Mouse (Mus musculus): ENCODE measurements around the gene Tmem178b. TPM values are rescaled to one million over a fixed set of nuclear protein-coding genes. Genes with fewer than 3 reads are reported as not detected.

Gene Tmem178b
- polyA plus RNA-seq, 1 experiment from 2014 or later, result not detected

- H3K4me2 ChIP-seq (ENCODE audit: low read length), result no peak overlapping the region
- H3K4me3 ChIP-seq (ENCODE audit: control insufficient read depth in 1 of 2, insufficient read depth in 1 of 2, low read depth in 1 of 2, low read length in 2 of 2), result no peak overlapping the region
- H3K9me3 ChIP-seq (ENCODE audit: control insufficient read depth, low read length), result no peaks in the 10 kb centered on the region
- no peak overlapping the region for H3K27ac ChIP-seq (replicated peaks in 1 of 2; ENCODE audit: control insufficient read depth in 1 of 2, insufficient read depth in 1 of 2, low read depth in 2 of 2, low read length in 2 of 2)
- H3K27me3 ChIP-seq (ENCODE audit: control insufficient read depth, insufficient read depth, low read length), result no peaks in the 10 kb centered on the region
- H3K4me1 ChIP-seq (ENCODE audit: control insufficient read depth in 2 of 2, insufficient read depth in 2 of 2, low read length in 2 of 2), result peaks cover 0 to 5% of the 10 kb centered on the region in 2 experiments; a peak in 1 of 4 replicates
- WGBS, result 79% methylated on average over 4 of the region's 4 CpGs
- H3K9ac ChIP-seq (ENCODE audit: low read length), result no peak overlapping the region
- H3K36me3 ChIP-seq (ENCODE audit: control insufficient read depth, insufficient read depth, low read length), result no peaks in the 10 kb centered on the region
- ATAC-seq (ENCODE audit: insufficient number of reproducible peaks, insufficient read depth, low FRiP score, low read depth), result no peak
Observed at GRCm38 (mm10) chr6:40101785-40102184, 228.7 kb downstream of the Tmem178b start.

- Histone ChIP-seq H3K9ac (ENCODE audit: low read length) (no peak overlapping the region), H3K9me3 (ENCODE audit: control insufficient read depth, low read length) (no peaks in the 10 kb centered on the region), H3K4me3 (ENCODE audit: control insufficient read depth in 1 of 2, insufficient read depth in 1 of 2, low read depth in 1 of 2, low read length in 2 of 2) (no peak overlapping the region), H3K36me3 (ENCODE audit: control insufficient read depth, insufficient read depth, low read length) (no peaks in the 10 kb centered on the region), H3K4me2 (ENCODE audit: low read length) (no peak overlapping the region), H3K4me1 (ENCODE audit: control insufficient read depth in 2 of 2, insufficient read depth in 2 of 2, low read length in 2 of 2) (peaks cover 0 to 5% of the 10 kb centered on the region in 2 experiments; a peak in 1 of 4 replicates), H3K27me3 (ENCODE audit: control insufficient read depth, insufficient read depth, low read length) (no peaks in the 10 kb centered on the region), H3K27ac (replicated peaks in 1 of 2; ENCODE audit: control insufficient read depth in 1 of 2, insufficient read depth in 1 of 2, low read depth in 2 of 2, low read length in 2 of 2) (no peak overlapping the region)
- 47% methylated on average over 4 of the region's 4 CpGs for WGBS
- no peak for ATAC-seq (ENCODE audit: insufficient number of reproducible peaks, insufficient read depth, low FRiP score, low read depth)
Observed at GRCm38 (mm10) chr6:40102863-40103262, 229.8 kb downstream of the Tmem178b start.

DNA sequence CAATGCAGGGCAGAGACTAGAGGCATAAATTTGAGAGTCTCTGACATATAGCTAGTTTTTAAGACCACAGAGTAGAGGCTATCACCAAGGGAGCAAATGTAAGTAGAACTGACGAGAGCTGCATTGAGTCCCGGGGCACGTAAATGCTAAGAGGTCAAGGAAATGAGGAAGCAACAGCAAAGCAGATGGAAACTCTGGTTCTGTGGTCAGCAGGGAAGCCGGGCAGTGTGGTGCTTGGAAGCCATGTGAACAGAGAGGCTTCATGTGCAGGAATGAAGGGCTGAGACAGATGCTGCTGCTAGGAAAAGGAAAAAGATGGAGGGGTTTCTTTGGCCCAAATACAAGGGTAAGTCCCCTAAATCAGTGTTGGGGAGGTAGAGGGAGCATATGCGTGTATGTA is 237.0 kb downstream of the Tmem178b start:
- Histone ChIP-seq H3K4me1 (ENCODE audit: control insufficient read depth in 2 of 2, insufficient read depth in 2 of 2, low read length in 2 of 2) (0 out of 4 replicates have a peak, but pooled peaks cover 0 to 4% of the 10 kb centered on the region in 2 experiments), H3K36me3 (ENCODE audit: control insufficient read depth, insufficient read depth, low read length) (no peaks in the 10 kb centered on the region)
- no peak for ATAC-seq (ENCODE audit: insufficient number of reproducible peaks, insufficient read depth, low FRiP score, low read depth)

DNA sequence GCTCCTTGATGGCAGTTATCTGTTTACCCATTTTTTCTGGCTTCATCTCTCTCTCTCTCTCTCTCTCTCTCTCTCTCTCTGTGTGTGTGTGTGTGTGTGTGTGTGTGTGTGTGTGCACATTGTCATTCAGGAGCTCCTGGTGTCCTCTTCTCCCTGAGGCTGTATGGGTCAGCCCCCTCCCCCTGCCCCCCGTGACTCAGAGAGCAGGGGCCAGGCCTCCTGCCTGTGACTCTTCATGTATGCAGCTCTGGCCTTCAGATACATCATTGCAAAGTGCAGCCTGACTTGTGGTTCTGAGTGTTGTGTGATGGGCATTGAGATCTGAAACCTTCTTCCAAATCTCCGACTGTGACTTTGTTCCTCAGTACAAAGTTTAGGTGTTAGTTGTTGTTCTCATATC is 237.7 kb downstream of the Tmem178b start:
- no peaks in the 10 kb centered on the region for H3K27me3 ChIP-seq (ENCODE audit: control insufficient read depth, insufficient read depth, low read length)
- H3K9me3 ChIP-seq (ENCODE audit: control insufficient read depth, low read length), result no peaks in the 10 kb centered on the region
- no peak overlapping the region for H3K4me2 ChIP-seq (ENCODE audit: low read length)
- H3K4me3 ChIP-seq (ENCODE audit: control insufficient read depth in 1 of 2, insufficient read depth in 1 of 2, low read depth in 1 of 2, low read length in 2 of 2), result no peak overlapping the region
- ATAC-seq (ENCODE audit: insufficient number of reproducible peaks, insufficient read depth, low FRiP score, low read depth), result no peak
- 0 out of 4 replicates have a peak, but pooled peaks cover 0 to 4% of the 10 kb centered on the region in 2 experiments for H3K4me1 ChIP-seq (ENCODE audit: control insufficient read depth in 2 of 2, insufficient read depth in 2 of 2, low read length in 2 of 2)
- no peaks in the 10 kb centered on the region for H3K36me3 ChIP-seq (ENCODE audit: control insufficient read depth, insufficient read depth, low read length)
- 63% methylated on average over 2 of the region's 2 CpGs for WGBS
- H3K9ac ChIP-seq (ENCODE audit: low read length), result no peak overlapping the region
- H3K27ac ChIP-seq (replicated peaks in 1 of 2; ENCODE audit: control insufficient read depth in 1 of 2, insufficient read depth in 1 of 2, low read depth in 2 of 2, low read length in 2 of 2), result no peak overlapping the region

More for the DNA sequence above, 237.0 kb downstream of the Tmem178b start:
- Histone ChIP-seq H3K27ac (replicated peaks in 1 of 2; ENCODE audit: control insufficient read depth in 1 of 2, insufficient read depth in 1 of 2, low read depth in 2 of 2, low read length in 2 of 2) (no peak overlapping the region), H3K27me3 (ENCODE audit: control insufficient read depth, insufficient read depth, low read length) (no peaks in the 10 kb centered on the region), H3K9ac (ENCODE audit: low read length) (no peak overlapping the region), H3K9me3 (ENCODE audit: control insufficient read depth, low read length) (no peaks in the 10 kb centered on the region), H3K4me3 (ENCODE audit: control insufficient read depth in 1 of 2, insufficient read depth in 1 of 2, low read depth in 1 of 2, low read length in 2 of 2) (no peak overlapping the region), H3K4me2 (ENCODE audit: low read length) (no peak overlapping the region)
- WGBS, result 72% methylated on average over 5 of the region's 5 CpGs

DNA sequence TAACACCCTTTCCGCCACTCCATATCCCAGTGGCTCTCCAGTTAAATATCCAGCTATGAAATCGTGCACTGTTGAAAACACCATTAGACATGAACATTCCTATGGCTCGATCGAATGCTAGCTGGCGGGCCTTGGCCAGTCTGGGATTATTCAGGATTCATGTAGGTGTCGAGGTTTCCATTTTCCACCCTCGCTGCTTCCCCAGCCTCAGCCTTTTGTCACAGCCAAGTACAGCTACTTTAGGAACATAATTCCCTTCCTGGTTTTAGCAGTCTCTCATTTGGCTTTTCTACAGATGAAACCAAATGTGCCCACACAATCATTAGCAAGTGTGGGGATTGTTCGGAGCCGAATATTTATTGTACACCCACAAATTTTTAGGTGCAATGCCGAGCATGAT is 239.4 kb downstream of the Tmem178b start:
- no peak overlapping the region for H3K27ac ChIP-seq (replicated peaks in 1 of 2; ENCODE audit: control insufficient read depth in 1 of 2, insufficient read depth in 1 of 2, low read depth in 2 of 2, low read length in 2 of 2)
- H3K4me3 ChIP-seq (ENCODE audit: control insufficient read depth in 1 of 2, insufficient read depth in 1 of 2, low read depth in 1 of 2, low read length in 2 of 2), result no peak overlapping the region
- H3K4me1 ChIP-seq (ENCODE audit: control insufficient read depth in 2 of 2, insufficient read depth in 2 of 2, low read length in 2 of 2), result 0 out of 4 replicates have a peak, but pooled peaks cover 0 to 4% of the 10 kb centered on the region in 2 experiments
- H3K27me3 ChIP-seq (ENCODE audit: control insufficient read depth, insufficient read depth, low read length), result no peaks in the 10 kb centered on the region
- no peak overlapping the region for H3K9ac ChIP-seq (ENCODE audit: low read length)
- H3K4me2 ChIP-seq (ENCODE audit: low read length), result no peak overlapping the region
- ATAC-seq (ENCODE audit: insufficient number of reproducible peaks, insufficient read depth, low FRiP score, low read depth), result no peak
- 76% methylated on average over 10 of the region's 10 CpGs for WGBS
- H3K36me3 ChIP-seq (ENCODE audit: control insufficient read depth, insufficient read depth, low read length), result no peaks in the 10 kb centered on the region
- no peaks in the 10 kb centered on the region for H3K9me3 ChIP-seq (ENCODE audit: control insufficient read depth, low read length)

DNA sequence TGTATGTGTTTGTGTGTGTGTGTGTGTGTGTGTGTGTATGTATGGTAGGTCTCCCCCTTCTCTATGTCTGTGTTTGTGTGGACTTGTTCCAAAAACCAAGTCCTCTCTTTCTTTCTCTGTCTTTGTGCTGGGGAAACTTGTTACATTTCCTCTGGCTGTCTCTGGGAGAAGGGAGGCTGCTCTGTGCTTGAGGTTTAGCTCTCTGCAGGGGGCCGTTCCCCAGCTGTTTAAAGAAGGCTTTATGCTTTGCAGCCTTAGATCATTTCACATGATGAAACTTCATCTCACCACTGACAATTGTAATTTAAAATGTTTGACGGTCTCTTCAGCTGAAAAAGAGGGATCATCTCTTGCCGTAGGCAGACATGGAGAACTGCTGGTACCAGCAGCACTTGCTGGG is 243.2 kb downstream of the Tmem178b start:
- Histone ChIP-seq H3K27ac (replicated peaks in 1 of 2; ENCODE audit: control insufficient read depth in 1 of 2, insufficient read depth in 1 of 2, low read depth in 2 of 2, low read length in 2 of 2) (no peak overlapping the region), H3K9me3 (ENCODE audit: control insufficient read depth, low read length) (no peaks in the 10 kb centered on the region), H3K4me3 (ENCODE audit: control insufficient read depth in 1 of 2, insufficient read depth in 1 of 2, low read depth in 1 of 2, low read length in 2 of 2) (no peak overlapping the region), H3K4me2 (ENCODE audit: low read length) (no peak overlapping the region), H3K27me3 (ENCODE audit: control insufficient read depth, insufficient read depth, low read length) (no peaks in the 10 kb centered on the region), H3K4me1 (ENCODE audit: control insufficient read depth in 2 of 2, insufficient read depth in 2 of 2, low read length in 2 of 2) (0 out of 4 replicates have a peak, but pooled peaks cover 0 to 4% of the 10 kb centered on the region in 2 experiments), H3K36me3 (ENCODE audit: control insufficient read depth, insufficient read depth, low read length) (no peaks in the 10 kb centered on the region), H3K9ac (ENCODE audit: low read length) (no peak overlapping the region)
- 57% methylated on average over 3 of the region's 3 CpGs for WGBS
- ATAC-seq (ENCODE audit: insufficient number of reproducible peaks, insufficient read depth, low FRiP score, low read depth), result no peak

GRCm38 (mm10) chr6:40120176-40120575 is 247.1 kb downstream of the Tmem178b start:
- ATAC-seq (ENCODE audit: insufficient number of reproducible peaks, insufficient read depth, low FRiP score, low read depth), result no peak
- 91% methylated on average over 2 of the region's 2 CpGs for WGBS
- no peaks in the 10 kb centered on the region for H3K4me1 ChIP-seq (ENCODE audit: control insufficient read depth in 2 of 2, insufficient read depth in 2 of 2, low read length in 2 of 2)

GRCm38 (mm10) chr6:40121494-40121893 is 248.4 kb downstream of the Tmem178b start:
- ATAC-seq (ENCODE audit: insufficient number of reproducible peaks, insufficient read depth, low FRiP score, low read depth), result no peak
- H3K36me3 ChIP-seq (ENCODE audit: control insufficient read depth, insufficient read depth, low read length), result no peaks in the 10 kb centered on the region
- H3K4me3 ChIP-seq (ENCODE audit: control insufficient read depth in 1 of 2, insufficient read depth in 1 of 2, low read depth in 1 of 2, low read length in 2 of 2), result no peak overlapping the region
- no peaks in the 10 kb centered on the region for H3K4me1 ChIP-seq (ENCODE audit: control insufficient read depth in 2 of 2, insufficient read depth in 2 of 2, low read length in 2 of 2)
- 52% methylated on average over 4 of the region's 4 CpGs for WGBS
- H3K4me2 ChIP-seq (ENCODE audit: low read length), result no peak overlapping the region
- no peaks in the 10 kb centered on the region for H3K27me3 ChIP-seq (ENCODE audit: control insufficient read depth, insufficient read depth, low read length)
- H3K27ac ChIP-seq (replicated peaks in 1 of 2; ENCODE audit: control insufficient read depth in 1 of 2, insufficient read depth in 1 of 2, low read depth in 2 of 2, low read length in 2 of 2), result no peak overlapping the region
- H3K9ac ChIP-seq (ENCODE audit: low read length), result no peak overlapping the region
- no peaks in the 10 kb centered on the region for H3K9me3 ChIP-seq (ENCODE audit: control insufficient read depth, low read length)

More at GRCm38 (mm10) chr6:40120176-40120575, 247.1 kb downstream of the Tmem178b start:
- Histone ChIP-seq H3K9ac (ENCODE audit: low read length) (no peak overlapping the region), H3K9me3 (ENCODE audit: control insufficient read depth, low read length) (no peaks in the 10 kb centered on the region), H3K4me2 (ENCODE audit: low read length) (no peak overlapping the region), H3K4me3 (ENCODE audit: control insufficient read depth in 1 of 2, insufficient read depth in 1 of 2, low read depth in 1 of 2, low read length in 2 of 2) (no peak overlapping the region), H3K36me3 (ENCODE audit: control insufficient read depth, insufficient read depth, low read length) (no peaks in the 10 kb centered on the region), H3K27ac (replicated peaks in 1 of 2; ENCODE audit: control insufficient read depth in 1 of 2, insufficient read depth in 1 of 2, low read depth in 2 of 2, low read length in 2 of 2) (no peak overlapping the region), H3K27me3 (ENCODE audit: control insufficient read depth, insufficient read depth, low read length) (no peaks in the 10 kb centered on the region)
